Mouse (Mus musculus) forelimb bud, embryonic 11.5 days (tissue): ENCODE measurements around the gene Gm21190.
"Not testable (repeated sequence)": the region's sequence is repeated elsewhere in the genome, so short reads cannot be mapped to it uniquely, and the experiment has no call there.

ENCODE experiments used
- DNase-seq: peaks from one replicate; pipeline ENCODE4 v3.0.0-alpha.2; 2012; ENCODE audit warnings: low read depth, low spot score

The Gm21190 gene

GRCm38 (mm10) chr5:15529122-15529521 lies at the start of gene Gm21190:
TSS of gene Gm21190 (minus strand) at chr5:15529222.
- DNase-seq = not testable (repeated sequence)

DNA sequence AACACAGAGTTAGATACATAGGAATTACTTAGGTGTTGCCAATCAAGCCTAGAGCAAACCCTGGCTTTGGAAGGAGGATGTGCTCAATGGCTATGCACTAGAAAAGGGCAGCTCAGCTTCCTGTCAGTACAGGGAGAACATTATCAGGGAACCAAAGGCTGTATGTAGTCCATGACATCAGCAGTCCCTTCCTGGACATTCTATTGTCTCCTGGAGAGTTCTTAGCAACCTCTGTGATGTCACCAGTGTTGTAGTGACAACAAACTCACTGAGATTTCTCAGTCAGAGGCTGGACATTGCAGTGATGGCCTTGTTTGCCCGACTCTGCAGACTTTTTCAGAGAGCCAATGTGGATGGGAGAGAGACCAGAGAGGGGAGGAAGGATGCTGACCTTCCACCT lies 48.0 kb upstream of the Gm21190 start, which contains the start of gene Gm21083:
Gm21083 (plus strand) TSS at position 301 of the 400 bp plus-strand sequence.
- not testable (repeated sequence) for DNase-seq

DNA sequence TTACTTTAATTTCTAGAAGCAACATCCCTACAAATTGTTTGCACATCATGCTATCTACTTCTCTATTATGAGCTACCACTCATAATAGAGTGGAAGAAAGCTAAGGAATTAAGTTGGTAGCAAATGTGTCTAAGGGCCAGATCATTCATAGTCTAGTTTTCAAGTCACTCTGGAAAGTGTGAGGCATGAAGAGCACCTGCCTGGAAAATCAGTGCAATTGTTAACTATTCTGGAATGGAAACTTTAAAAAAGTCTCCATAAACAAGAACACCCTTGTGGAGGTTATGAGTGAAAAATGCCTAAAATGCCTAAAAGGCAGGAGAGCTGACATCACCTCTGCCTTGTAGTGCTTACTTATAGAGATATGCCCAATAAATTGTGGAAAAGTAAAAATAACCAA lies 44.7 kb upstream of the Gm21190 start:
- DNase-seq = not testable (repeated sequence)

GRCm38 (mm10) chr5:15561425-15562264 lies 32.6 kb upstream of the Gm21190 start:
- not testable (repeated sequence) for DNase-seq

DNA sequence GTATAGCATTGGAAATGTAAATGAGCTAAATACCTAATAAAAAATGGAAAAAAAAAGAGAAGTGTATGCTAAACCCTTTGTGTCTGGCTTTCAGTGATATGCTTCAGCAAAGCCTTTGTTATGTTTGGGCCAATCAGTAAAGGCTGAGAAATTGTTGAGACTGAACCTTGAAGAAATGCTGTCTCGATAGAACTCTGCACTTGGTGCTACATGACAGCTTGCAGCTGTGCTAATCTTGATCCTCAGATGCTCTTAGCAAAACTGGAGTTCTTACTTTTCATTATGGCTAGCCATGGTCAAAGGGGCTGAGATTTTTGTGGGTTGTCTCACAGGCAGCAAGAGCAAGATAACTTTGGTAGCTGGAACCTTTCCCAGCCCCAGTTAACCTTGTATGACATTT lies 29.6 kb upstream of the Gm21190 start:
- not testable (repeated sequence) for DNase-seq

GRCm38 (mm10) chr5:15549606-15550005 lies 20.6 kb upstream of the Gm21190 start:
- not testable (repeated sequence) for DNase-seq

GRCm38 (mm10) chr5:15549134-15549533 lies 20.1 kb upstream of the Gm21190 start:
- DNase-seq = peak; percentile 29

DNA sequence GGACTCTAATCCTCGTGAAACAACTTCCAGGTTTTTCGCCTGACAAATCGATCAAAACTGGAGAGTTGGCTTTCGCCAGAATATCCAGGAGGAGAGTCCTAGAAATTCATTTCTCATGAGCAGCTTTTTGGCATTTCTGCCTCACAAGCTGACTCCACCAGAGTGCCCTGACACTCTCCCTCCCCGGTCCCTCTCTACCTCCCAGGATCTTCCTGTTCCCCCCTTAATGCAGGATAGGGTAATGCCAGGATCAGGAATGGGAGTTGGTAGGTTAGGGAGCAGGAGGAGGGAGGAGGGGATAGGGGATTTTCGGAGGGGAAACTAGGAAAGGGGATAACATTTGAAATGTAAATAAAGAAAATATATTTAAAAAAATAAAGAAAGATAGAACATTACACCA lies 19.6 kb upstream of the Gm21190 start:
- not testable (repeated sequence) for DNase-seq

DNA sequence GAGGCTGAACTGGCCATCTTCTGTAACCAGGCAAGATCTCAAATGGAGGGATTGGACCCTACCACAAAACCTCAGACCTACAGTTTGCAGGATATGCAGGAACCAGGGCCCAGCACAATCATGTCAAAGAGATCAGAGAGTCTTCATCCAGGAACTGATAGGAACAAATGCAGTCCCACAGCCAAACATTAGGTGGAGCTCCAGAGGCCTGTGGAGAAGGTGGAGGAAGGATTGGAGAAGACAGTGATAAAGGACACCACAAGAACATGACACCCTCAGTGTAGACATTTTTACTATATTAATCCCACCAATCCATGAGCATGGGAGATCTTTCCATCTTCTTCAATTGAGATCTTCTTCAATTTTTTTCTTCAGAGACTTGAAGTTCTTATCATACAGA lies 6.6 kb downstream of the Gm21190 start:
- DNase-seq = not testable (repeated sequence)

DNA sequence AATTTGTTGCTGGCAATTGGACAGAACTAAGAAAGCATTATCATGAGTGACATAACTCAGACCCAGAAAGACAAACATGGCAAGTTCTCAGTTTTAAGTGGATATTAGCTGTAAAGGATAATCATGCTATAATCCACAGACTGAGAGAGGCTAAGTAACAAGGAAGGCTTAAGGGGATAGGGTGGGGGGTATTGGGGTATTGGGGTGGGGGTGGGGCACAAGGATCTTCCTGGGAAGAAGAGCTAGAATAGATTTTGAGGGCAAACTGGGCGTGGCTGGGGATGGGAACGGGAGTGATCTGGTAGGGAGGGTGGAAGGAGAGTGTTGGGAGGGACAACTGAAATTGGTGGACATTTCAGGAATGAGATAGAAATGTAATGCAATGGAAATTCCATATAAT lies 7.0 kb downstream of the Gm21190 start:
- DNase-seq = not testable (repeated sequence)

- DNase-seq = not testable (repeated sequence)
Measured at GRCm38 (mm10) chr5:15520418-15520817, 8.6 kb downstream of the Gm21190 start.

GRCm38 (mm10) chr5:15517150-15517549 lies 11.9 kb downstream of the Gm21190 start:
- DNase-seq = not testable (repeated sequence)

DNA sequence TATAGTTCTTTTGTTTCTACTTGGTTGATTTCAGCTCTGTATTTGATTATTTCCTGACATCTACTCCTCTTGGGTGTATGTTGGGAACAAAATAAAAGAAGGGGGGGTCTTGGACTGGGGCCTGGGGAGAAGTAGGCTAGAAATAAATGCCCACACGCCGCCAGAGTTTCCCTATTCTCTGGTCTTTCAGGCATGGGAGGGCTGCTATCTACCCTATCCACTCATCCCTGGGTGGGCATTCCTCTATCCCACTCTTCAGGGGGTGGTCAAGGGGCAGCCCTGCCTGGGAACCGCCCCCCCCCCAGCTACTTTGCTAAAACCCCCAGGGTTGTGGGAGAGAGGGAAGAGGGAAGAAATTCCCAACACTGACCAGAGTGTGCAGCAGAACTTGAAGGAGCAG lies 16.8 kb downstream of the Gm21190 start:
- DNase-seq = not testable (repeated sequence)

GRCm38 (mm10) chr5:15509911-15510310 lies 19.1 kb downstream of the Gm21190 start:
- not testable (repeated sequence) for DNase-seq

- DNase-seq = not testable (repeated sequence)
Measured at GRCm38 (mm10) chr5:15508460-15509451, 20.3 kb downstream of the Gm21190 start.

DNA sequence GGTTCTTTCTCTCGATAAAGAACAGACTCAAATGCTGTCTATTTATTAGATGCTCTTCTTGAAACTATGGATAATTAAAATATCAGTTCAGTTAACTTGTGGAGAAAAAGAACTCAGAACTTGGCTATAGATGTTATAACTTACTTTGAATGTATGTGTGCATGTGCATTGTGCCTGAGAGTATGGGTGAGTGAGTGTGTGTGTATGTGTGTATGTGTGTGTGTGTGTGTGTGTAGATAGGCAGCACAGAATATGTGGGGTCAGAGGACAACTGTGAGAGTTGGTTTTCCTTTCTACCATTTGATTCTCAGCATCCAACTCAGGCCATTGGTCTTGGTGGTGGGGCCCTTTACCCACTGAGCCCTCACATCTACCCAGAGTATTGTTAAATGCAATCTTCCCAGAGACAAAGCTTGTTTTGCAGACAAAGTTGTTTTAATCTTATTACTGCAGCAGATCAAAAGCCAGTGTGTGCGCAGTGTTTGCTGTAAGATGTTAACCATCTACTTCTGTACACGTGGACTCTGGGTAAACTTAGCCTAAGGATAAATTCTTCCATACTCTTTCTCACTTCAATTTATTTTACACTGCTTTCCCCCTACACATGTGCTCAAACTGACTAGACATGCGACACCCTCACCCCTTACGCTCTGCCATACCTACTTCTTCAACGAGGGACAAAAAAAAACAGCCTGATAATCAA lies 21.1 kb downstream of the Gm21190 start:
- DNase-seq = not testable (repeated sequence)

DNA sequence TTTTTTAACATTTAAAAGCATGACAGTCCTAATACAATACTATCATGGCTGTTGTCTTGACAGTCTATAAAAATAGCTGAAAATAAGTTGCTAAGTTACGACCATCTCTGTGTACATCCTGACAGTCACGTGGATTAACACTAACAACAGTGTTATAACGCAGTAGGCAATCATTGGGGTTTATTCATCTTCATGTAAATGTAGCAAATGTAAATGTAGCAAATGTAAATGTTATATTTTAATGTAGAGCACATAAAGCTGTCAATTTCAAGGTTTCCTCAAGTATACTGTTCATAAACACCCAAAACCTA lies 21.8 kb downstream of the Gm21190 start:
- DNase-seq = no peak

DNA sequence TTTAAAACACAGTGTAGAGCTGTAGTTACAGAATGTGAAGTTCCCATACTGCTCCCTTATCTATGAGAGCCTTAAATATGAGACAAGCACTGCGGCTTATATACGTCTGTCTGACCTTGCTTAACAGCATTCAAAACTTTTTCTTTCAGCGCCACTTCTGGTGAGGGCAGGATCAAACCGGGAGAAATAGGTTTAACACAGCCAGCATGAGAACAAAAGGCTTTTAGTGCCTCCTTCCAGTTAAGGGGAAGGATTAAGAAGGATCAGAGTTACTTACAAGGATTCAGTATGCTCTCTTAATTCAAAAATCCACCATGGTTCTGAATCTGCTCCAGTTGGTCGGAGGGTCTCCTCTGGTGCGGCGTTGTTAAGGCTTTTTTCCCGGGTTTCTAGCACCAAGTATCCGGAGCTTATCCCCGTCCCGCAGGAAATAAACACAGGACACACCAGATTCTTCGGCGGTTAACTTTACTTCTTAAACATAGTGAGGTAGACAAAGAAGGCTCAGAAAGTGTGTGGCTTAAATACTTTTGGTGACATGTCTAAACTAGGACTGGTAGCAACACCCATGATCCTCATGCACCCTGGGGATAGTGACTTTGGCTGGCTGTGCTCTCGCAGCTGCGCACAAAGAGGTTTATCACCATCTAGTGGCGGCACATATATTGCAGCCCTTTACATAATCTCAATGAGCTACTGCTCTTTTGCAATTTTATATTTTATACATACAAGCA lies 22.3 kb downstream of the Gm21190 start:
- peak; percentile 40 for DNase-seq

GRCm38 (mm10) chr5:15498774-15499400 lies 30.1 kb downstream of the Gm21190 start:
- DNase-seq = not testable (repeated sequence)

- DNase-seq = not testable (repeated sequence)
Measured at GRCm38 (mm10) chr5:15498350-15498749, 30.7 kb downstream of the Gm21190 start.
